Mouse (Mus musculus) brown adipose tissue, adult 24 weeks (tissue): ENCODE results near the gene Gon4l. TPM values are rescaled to one million over a fixed set of nuclear protein-coding genes. Genes with fewer than 3 reads are reported as not detected.
"Not testable (repeated sequence)": the region's sequence is repeated elsewhere in the genome, so short reads cannot be mapped to it uniquely, and the experiment has no call there.

Experiments used
- H3K27ac ChIP-seq: fragments of 200-500 bp; replicated peaks from 2 replicates; pipeline ENCODE4 v1.5.1; 2012; ENCODE audit warnings: low read depth, mild to moderate bottlenecking, low read length
- H3K4me1 ChIP-seq: fragments of 200-500 bp; 2 replicates; pipeline ENCODE4 v1.6.1; 2012; ENCODE audit warnings: low read length, mixed read lengths; ENCODE audit not compliant: control insufficient read depth, insufficient read depth, insufficient read length
- H3K4me3 ChIP-seq: fragments of 200-500 bp; 2 replicates; pipeline ENCODE4 v1.5.1; 2012; ENCODE audit warnings: low read depth, mild to moderate bottlenecking, low read length, moderate library complexity; ENCODE audit not compliant: insufficient read depth
- polyA plus RNA-seq: library from polyadenylated mRNA; stranded (reverse); fragments of >200 nt; gene quantifications from 2 replicates; pipeline ENCODE4 v1.2.4, GENCODE M21; 2012; ENCODE audit not compliant: missing spikeins, insufficient read depth, insufficient read length

Gene Gon4l
- polyA plus RNA-seq, 1 experiment, result 6.3 TPM

- H3K4me3 ChIP-seq, H3K27ac ChIP-seq, H3K4me1 ChIP-seq: not testable (repeated sequence)
Measured at GRCm38 (mm10) chr3:88868449-88868848, 33.4 kb downstream of the Gon4l start.

- H3K4me3 ChIP-seq, H3K27ac ChIP-seq, H3K4me1 ChIP-seq: not testable (repeated sequence)
Measured at GRCm38 (mm10) chr3:88882536-88882935, 47.5 kb downstream of the Gon4l start.

GRCm38 (mm10) chr3:88893011-88893410 is 58.0 kb downstream of the Gon4l start:
- H3K4me3 ChIP-seq, H3K4me1 ChIP-seq, H3K27ac ChIP-seq: not testable (repeated sequence)

DNA sequence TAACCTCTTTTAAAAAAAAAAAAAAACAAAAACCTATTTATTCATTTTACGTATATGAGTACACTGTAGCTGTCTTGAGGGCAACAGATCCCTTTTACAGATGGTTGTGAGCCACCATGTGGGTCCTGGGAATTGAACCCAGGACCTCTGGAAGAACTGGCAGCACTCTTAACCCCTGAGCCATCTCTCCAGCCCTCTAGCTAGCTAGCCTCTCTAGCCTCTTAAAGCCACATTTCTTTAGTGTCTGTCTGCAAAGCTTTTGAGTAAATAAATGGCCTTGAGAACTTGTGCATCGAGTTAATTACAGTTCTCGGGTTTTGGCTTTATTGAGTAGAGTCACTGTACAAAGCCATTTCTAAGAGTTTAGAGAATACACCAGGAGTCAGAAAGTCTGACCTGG is 69.8 kb downstream of the Gon4l start:
- Histone ChIP-seq H3K4me3 (no peak overlapping the region), H3K4me1 (no peaks in the 10 kb centered on the region), H3K27ac (no peak overlapping the region)

- H3K4me1 ChIP-seq, result no peaks in the 10 kb centered on the region
- no peak overlapping the region for H3K4me3 ChIP-seq
- no peak overlapping the region for H3K27ac ChIP-seq
Measured at GRCm38 (mm10) chr3:88905209-88905608, 70.2 kb downstream of the Gon4l start.

- Histone ChIP-seq H3K4me1 (no peaks in the 10 kb centered on the region), H3K4me3 (no peak overlapping the region), H3K27ac (no peak overlapping the region)
Measured at GRCm38 (mm10) chr3:88905741-88906140, 70.7 kb downstream of the Gon4l start.

- Histone ChIP-seq H3K4me1 (no peaks in the 10 kb centered on the region), H3K27ac (no peak overlapping the region), H3K4me3 (no peak overlapping the region)
Measured at GRCm38 (mm10) chr3:88906393-88907159, 71.5 kb downstream of the Gon4l start.

DNA sequence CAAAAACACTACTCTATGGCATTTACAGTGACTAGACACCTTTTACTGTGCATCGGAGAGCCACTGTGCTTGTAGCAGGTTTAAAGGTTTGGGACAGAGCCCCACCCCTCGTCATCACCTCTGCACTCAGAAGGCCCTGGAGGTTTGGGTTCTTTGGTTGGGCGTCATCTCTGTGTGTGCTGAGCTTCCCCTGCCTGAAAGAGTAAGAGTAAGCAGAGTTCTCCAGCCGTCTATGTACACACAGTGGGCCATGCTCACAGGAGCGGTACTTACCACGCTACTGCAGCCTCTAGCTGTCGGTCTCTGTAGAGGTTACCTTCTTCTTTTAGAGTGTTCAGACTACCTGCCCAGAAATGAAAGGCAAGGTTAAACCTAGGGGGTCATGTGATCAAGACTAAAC is 77.6 kb downstream of the Gon4l start:
- H3K27ac ChIP-seq, result no peak overlapping the region
- no peaks in the 10 kb centered on the region for H3K4me1 ChIP-seq
- H3K4me3 ChIP-seq, result 0 out of 2 replicates have a peak overlapping the region, but pooled peaks have one; percentile 17

DNA sequence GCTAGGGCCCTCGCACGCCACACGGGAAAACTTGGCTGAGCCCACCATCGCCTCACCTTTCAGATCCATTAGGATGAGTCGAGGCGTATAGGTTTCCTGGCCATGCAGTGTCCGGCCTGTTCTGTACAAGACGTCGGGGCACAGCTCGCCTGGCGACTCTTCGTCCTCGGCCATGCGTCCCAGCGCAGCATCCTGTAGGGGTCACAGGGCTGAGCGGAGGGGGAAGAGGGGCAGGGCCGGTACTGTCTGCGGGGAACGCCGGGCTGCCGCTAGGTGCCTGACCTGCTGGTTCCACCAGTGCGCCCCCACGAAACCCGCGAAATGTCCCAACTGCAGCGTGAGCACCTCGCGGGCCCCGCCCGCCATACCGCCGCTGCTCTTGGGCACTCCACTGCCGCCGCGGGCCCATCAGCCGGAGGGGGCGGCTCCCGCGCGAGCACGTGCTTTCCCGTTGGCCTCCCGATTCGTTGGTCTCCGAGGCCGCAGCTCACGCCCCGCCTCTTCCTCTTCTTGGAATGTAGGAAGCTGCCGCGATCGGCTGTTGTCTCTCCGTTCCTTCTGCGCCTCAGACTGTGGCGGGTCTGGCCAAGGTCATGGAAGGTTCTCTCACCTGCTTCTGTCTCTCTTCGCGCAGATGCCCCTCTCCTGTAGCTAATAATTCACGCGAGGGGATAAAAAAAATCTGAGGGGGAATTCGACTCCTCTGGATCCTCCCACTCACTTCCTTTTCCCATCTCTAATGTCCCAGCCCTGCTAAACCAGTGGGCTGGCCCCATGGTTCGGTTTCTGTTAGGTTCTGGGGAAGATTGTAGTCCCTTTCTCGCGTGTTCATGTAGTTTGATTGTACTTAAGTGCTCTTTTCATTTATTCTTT is 78.7 kb downstream of the Gon4l start, which contains the start of gene Msto1:
Gene Msto1 (minus strand): TSS at position 489 of the 873 bp plus-strand sequence.
- Histone ChIP-seq H3K27ac (peak within 1 kb of the TSS; percentile 97), H3K4me1 (no peaks in the 10 kb centered on the region), H3K4me3 (peak within 1 kb of the TSS; percentile 90)

GRCm38 (mm10) chr3:88914384-88914810 is 79.4 kb downstream of the Gon4l start:
- H3K27ac ChIP-seq, result peak overlapping the region; percentile 97
- no peaks in the 10 kb centered on the region for H3K4me1 ChIP-seq
- H3K4me3 ChIP-seq, result peak overlapping the region; percentile 90

DNA sequence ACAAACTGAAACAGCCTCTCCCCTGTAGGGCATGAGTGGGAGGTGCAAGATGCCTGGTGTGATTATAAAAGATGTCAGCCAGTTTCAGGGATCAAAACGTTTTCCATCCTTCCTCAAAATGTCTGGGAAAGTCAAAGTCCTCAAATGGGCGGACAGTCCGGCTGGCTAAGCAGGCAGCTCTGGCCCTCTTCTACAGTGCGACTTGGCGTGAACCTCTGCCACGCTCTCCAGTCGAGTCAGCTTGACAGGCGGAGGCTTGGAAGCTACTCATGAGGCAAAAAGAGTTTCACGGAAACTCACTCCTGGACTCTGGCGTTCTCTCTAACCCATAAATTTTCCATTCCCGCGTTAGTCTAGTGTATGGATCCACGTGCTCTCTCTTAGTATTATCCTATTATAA is 84.0 kb downstream of the Gon4l start:
- no peak overlapping the region for H3K27ac ChIP-seq
- no peaks in the 10 kb centered on the region for H3K4me1 ChIP-seq
- no peak overlapping the region for H3K4me3 ChIP-seq

- Histone ChIP-seq H3K4me1 (no peaks in the 10 kb centered on the region), H3K27ac (no peak overlapping the region), H3K4me3 (no peak overlapping the region)
Measured at GRCm38 (mm10) chr3:88921411-88921810, 86.4 kb downstream of the Gon4l start.

DNA sequence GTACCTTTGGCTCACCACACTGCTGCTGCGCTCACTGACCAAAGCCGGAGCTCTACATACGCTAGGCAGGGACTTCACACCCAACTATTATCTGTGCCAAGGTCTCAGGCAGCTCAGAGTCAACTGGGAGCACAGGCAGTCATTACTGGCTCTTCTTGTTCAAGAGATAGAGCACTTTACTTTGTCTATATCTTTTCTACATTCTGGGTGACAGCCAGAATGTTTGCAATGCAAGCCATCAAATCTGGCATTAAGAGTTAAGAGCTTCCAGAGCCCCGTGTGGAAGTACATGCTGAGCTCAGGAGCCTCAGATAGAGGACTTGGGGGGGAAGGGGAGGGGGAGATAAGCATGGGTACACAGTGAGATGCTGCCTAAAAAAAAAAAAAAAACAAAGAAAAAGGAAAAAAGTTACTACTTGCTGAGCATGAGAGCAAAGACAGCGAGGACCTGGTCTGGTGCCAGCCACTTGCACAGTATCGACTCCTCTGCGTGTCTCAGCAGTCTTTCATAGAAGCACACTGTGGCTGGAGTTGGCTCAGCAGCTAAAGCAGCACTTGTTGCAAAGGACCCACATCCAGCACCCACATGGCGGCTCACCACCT is 89.1 kb downstream of the Gon4l start:
- H3K4me1 ChIP-seq, result no peaks in the 10 kb centered on the region
- H3K4me3 ChIP-seq, result no peak overlapping the region
- no peak overlapping the region for H3K27ac ChIP-seq

- no peaks in the 10 kb centered on the region for H3K4me1 ChIP-seq
- H3K27ac ChIP-seq, result no peak overlapping the region
- no peak overlapping the region for H3K4me3 ChIP-seq
Measured at GRCm38 (mm10) chr3:88925651-88926050, 90.6 kb downstream of the Gon4l start.

DNA sequence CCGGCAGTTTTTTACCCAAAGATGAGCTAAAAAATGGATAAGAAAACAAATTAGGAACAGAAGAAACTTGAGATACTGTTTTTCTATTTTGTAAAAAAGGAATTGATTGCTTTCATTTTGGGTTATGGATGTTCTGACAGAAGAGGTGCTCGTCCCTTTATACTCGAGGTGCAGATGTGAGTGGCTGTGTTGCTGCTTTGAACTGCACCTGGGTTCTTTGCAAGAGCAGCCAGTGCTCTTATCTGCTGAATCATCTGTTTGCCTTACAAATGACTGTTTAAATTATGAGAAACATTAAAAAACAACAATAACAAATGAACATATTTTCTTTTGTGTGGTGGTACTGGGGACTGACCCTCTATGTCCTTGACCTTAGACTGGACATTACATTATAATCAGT is 94.5 kb downstream of the Gon4l start:
- no peak overlapping the region for H3K4me3 ChIP-seq
- H3K4me1 ChIP-seq, result no peaks in the 10 kb centered on the region
- H3K27ac ChIP-seq, result no peak overlapping the region
